Mouse (Mus musculus) stomach, embryonic 15.5 days (tissue): ENCODE measurements around the gene Tsc22d1. TPM values are rescaled to one million over a fixed set of nuclear protein-coding genes. Genes with fewer than 3 reads are reported as not detected.

Experiments
- ATAC-seq: fragments of 200-750 bp; cut with Nextera tagmentation; 2 replicates; pipeline ENCODE4 v1.8.0; 2017; ENCODE audit warnings: low read depth, moderate number of reproducible peaks, moderate TSS enrichment; ENCODE audit not compliant: insufficient read depth, low FRiP score
- H3K27ac ChIP-seq: fragments of 300-500 bp; sonication (generic); 2 replicates; pipeline ENCODE4 v1.5.1; 2015; ENCODE audit warnings: mild to moderate bottlenecking, inconsistent platforms
- H3K27me3 ChIP-seq: fragments of 300-500 bp; sonication (generic); replicated peaks from 2 replicates; pipeline ENCODE4 v1.6.1; 2015; ENCODE audit warnings: inconsistent platforms
- H3K36me3 ChIP-seq: fragments of 300-500 bp; sonication (generic); 2 replicates; pipeline ENCODE4 v1.6.1; 2015; ENCODE audit warnings: inconsistent platforms
- H3K4me1 ChIP-seq: fragments of 300-500 bp; sonication (generic); 2 replicates; pipeline ENCODE4 v1.6.1; 2015; ENCODE audit warnings: inconsistent platforms
- H3K4me2 ChIP-seq: fragments of 300-500 bp; sonication (generic); 2 replicates; pipeline ENCODE4 v1.6.1; 2015; ENCODE audit warnings: mild to moderate bottlenecking, inconsistent platforms
- H3K4me3 ChIP-seq: fragments of 300-500 bp; sonication (generic); replicated peaks from 2 replicates; pipeline ENCODE4 v1.5.1; 2015; ENCODE audit warnings: inconsistent platforms
- H3K9ac ChIP-seq: fragments of 300-500 bp; sonication (generic); 2 replicates; pipeline ENCODE4 v1.6.1; 2015; ENCODE audit warnings: inconsistent platforms
- H3K9me3 ChIP-seq: fragments of 300-500 bp; sonication (generic); 2 replicates; pipeline ENCODE4 v1.6.1; 2016; ENCODE audit warnings: inconsistent platforms
- WGBS: fragments of 180-500 bp; shearing (Covaris S2); methylation state at CpG from one replicate; pipeline ENCODE4 v1.1.7; 2015; 5-methylcytosine and 5-hydroxymethylcytosine counted together
- polyA plus RNA-seq: library from polyadenylated mRNA; unstranded; fragments of >200 nt; fragmentation: Nextera tagmentation; extraction: Ambion mirVana; gene quantifications from 2 replicates; pipeline ENCODE4 v1.2.1, GENCODE M21; 2015

Tsc22d1 gene
- polyA plus RNA-seq, 1 experiment from 2014 or later = 474 TPM

GRCm38 (mm10) chr14:76523344-76523743 lies 108.6 kb downstream of the Tsc22d1 start:
- Histone ChIP-seq H3K4me1 (peaks cover 15% of the 10 kb centered on the region), H3K27ac (no peak overlapping the region), H3K9me3 (no peaks in the 10 kb centered on the region), H3K27me3 (no peaks in the 10 kb centered on the region), H3K4me2 (no peak overlapping the region), H3K9ac (no peak overlapping the region), H3K36me3 (no peaks in the 10 kb centered on the region), H3K4me3 (no peak overlapping the region)
- no peak for ATAC-seq
- WGBS = 79% methylated on average over 1 of the region's 1 CpGs

- Histone ChIP-seq H3K4me3 (no peak overlapping the region), H3K36me3 (no peaks in the 10 kb centered on the region), H3K4me2 (no peak overlapping the region), H3K27ac (no peak overlapping the region), H3K9ac (no peak overlapping the region), H3K9me3 (no peaks in the 10 kb centered on the region), H3K27me3 (no peaks in the 10 kb centered on the region), H3K4me1 (peaks cover 23% of the 10 kb centered on the region)
- ATAC-seq = no peak
- 63% methylated on average over 6 of the region's 6 CpGs for WGBS
Measured at GRCm38 (mm10) chr14:76526467-76526866, 111.7 kb downstream of the Tsc22d1 start.

- H3K4me2 ChIP-seq = no peak overlapping the region
- no peaks in the 10 kb centered on the region for H3K9me3 ChIP-seq
- H3K36me3 ChIP-seq = no peaks in the 10 kb centered on the region
- no peak overlapping the region for H3K4me3 ChIP-seq
- 0 out of 2 replicates have a peak overlapping the region, but pooled peaks have one; percentile 31 for H3K27ac ChIP-seq
- WGBS = 84% methylated on average over 20 of the region's 20 CpGs
- no peak overlapping the region for H3K9ac ChIP-seq
- ATAC-seq = no peak
- H3K27me3 ChIP-seq = no peaks in the 10 kb centered on the region
- peaks cover 23% of the 10 kb centered on the region for H3K4me1 ChIP-seq
Measured at GRCm38 (mm10) chr14:76527030-76527719, 112.4 kb downstream of the Tsc22d1 start.

GRCm38 (mm10) chr14:76527758-76528313 lies 113.1 kb downstream of the Tsc22d1 start:
- H3K4me3 ChIP-seq = no peak overlapping the region
- H3K4me1 ChIP-seq = peaks cover 25% of the 10 kb centered on the region
- H3K27ac ChIP-seq = peak overlapping the region; percentile 19; the same call in 1 of the 2 replicates
- 51% methylated on average over 9 of the region's 9 CpGs for WGBS
- no peak overlapping the region for H3K9ac ChIP-seq
- H3K36me3 ChIP-seq = no peaks in the 10 kb centered on the region
- no peaks in the 10 kb centered on the region for H3K27me3 ChIP-seq
- no peaks in the 10 kb centered on the region for H3K9me3 ChIP-seq
- no peak overlapping the region for H3K4me2 ChIP-seq
- ATAC-seq = no peak

- WGBS = 44% methylated on average over 5 of the region's 5 CpGs
- Histone ChIP-seq H3K4me1 (peaks cover 33% of the 10 kb centered on the region), H3K9me3 (no peaks in the 10 kb centered on the region), H3K9ac (no peak overlapping the region), H3K4me2 (no peak overlapping the region), H3K27me3 (no peaks in the 10 kb centered on the region), H3K4me3 (no peak overlapping the region), H3K27ac (peak overlapping the region; percentile 19; the same call in 1 of the 2 replicates), H3K36me3 (no peaks in the 10 kb centered on the region)
- no peak for ATAC-seq
Measured at GRCm38 (mm10) chr14:76528641-76529040, 113.9 kb downstream of the Tsc22d1 start.

- Histone ChIP-seq H3K36me3 (no peaks in the 10 kb centered on the region), H3K27me3 (no peaks in the 10 kb centered on the region), H3K27ac (no peak overlapping the region), H3K9ac (no peak overlapping the region), H3K9me3 (no peaks in the 10 kb centered on the region), H3K4me3 (no peak overlapping the region), H3K4me1 (peaks cover 34% of the 10 kb centered on the region), H3K4me2 (no peak overlapping the region)
- no peak for ATAC-seq
- 86% methylated on average over 7 of the region's 7 CpGs for WGBS
Measured at GRCm38 (mm10) chr14:76531027-76531660, 116.4 kb downstream of the Tsc22d1 start.

GRCm38 (mm10) chr14:76532257-76533169 lies 117.8 kb downstream of the Tsc22d1 start:
- peaks cover 28% of the 10 kb centered on the region for H3K4me1 ChIP-seq
- ATAC-seq = peak; percentile 85
- H3K36me3 ChIP-seq = no peaks in the 10 kb centered on the region
- H3K27me3 ChIP-seq = no peaks in the 10 kb centered on the region
- H3K27ac ChIP-seq = peak overlapping the region; percentile 37; the same call in 1 of the 2 replicates
- 0 out of 2 replicates have a peak overlapping the region, but pooled peaks have one; percentile 4 for H3K4me3 ChIP-seq
- H3K9ac ChIP-seq = no peak overlapping the region
- 37% methylated on average over 20 of the region's 20 CpGs for WGBS
- H3K4me2 ChIP-seq = peak overlapping the region; percentile 45
- H3K9me3 ChIP-seq = no peaks in the 10 kb centered on the region

- 8% methylated on average over 10 of the region's 10 CpGs for WGBS
- no peaks in the 10 kb centered on the region for H3K27me3 ChIP-seq
- H3K9me3 ChIP-seq = no peaks in the 10 kb centered on the region
- H3K4me1 ChIP-seq = peaks cover 24% of the 10 kb centered on the region
- H3K4me2 ChIP-seq = peak overlapping the region; percentile 45
- peak overlapping the region; percentile 37 for H3K27ac ChIP-seq
- peak; percentile 52; the same call in 1 of the 2 replicates for ATAC-seq
- H3K4me3 ChIP-seq = 0 out of 2 replicates have a peak overlapping the region, but pooled peaks have one; percentile 4
- no peaks in the 10 kb centered on the region for H3K36me3 ChIP-seq
- no peak overlapping the region for H3K9ac ChIP-seq
Measured at GRCm38 (mm10) chr14:76533170-76533815, 118.5 kb downstream of the Tsc22d1 start.

- Histone ChIP-seq H3K4me2 (no peak overlapping the region), H3K9me3 (no peaks in the 10 kb centered on the region), H3K4me3 (no peak overlapping the region), H3K27ac (no peak overlapping the region), H3K9ac (no peak overlapping the region), H3K27me3 (no peaks in the 10 kb centered on the region), H3K4me1 (peaks cover 15% of the 10 kb centered on the region), H3K36me3 (no peaks in the 10 kb centered on the region)
- WGBS = 59% methylated on average over 1 of the region's 1 CpGs
- ATAC-seq = no peak
Measured at GRCm38 (mm10) chr14:76535096-76535495, 120.3 kb downstream of the Tsc22d1 start.

- Histone ChIP-seq H3K4me1 (peaks cover 15% of the 10 kb centered on the region), H3K9ac (no peak overlapping the region), H3K36me3 (no peaks in the 10 kb centered on the region), H3K4me3 (no peak overlapping the region), H3K27ac (no peak overlapping the region), H3K27me3 (no peaks in the 10 kb centered on the region), H3K4me2 (no peak overlapping the region), H3K9me3 (no peaks in the 10 kb centered on the region)
- no peak for ATAC-seq
- WGBS = 22% methylated on average over 6 of the region's 6 CpGs
Measured at GRCm38 (mm10) chr14:76536921-76537320, 122.2 kb downstream of the Tsc22d1 start.

- 90% methylated on average over 5 of the region's 5 CpGs for WGBS
- ATAC-seq = no peak
- H3K4me3 ChIP-seq = no peak overlapping the region
Measured at GRCm38 (mm10) chr14:76540005-76540670, 125.4 kb downstream of the Tsc22d1 start.

More at GRCm38 (mm10) chr14:76540005-76540670, 125.4 kb downstream of the Tsc22d1 start:
- Histone ChIP-seq H3K4me2 (no peak overlapping the region), H3K9me3 (no peaks in the 10 kb centered on the region), H3K4me1 (peaks cover 4% of the 10 kb centered on the region; the same call in 1 of the 2 replicates), H3K27ac (no peak overlapping the region), H3K9ac (no peak overlapping the region), H3K36me3 (no peaks in the 10 kb centered on the region), H3K27me3 (no peaks in the 10 kb centered on the region)
